Mouse (Mus musculus) neutrophil, adult 5-6 weeks (primary cell): ENCODE results near the gene Acly. TPM values are rescaled to one million over a fixed set of nuclear protein-coding genes. Genes with fewer than 3 reads are reported as not detected.
"Not testable (repeated sequence)": the region's sequence is repeated elsewhere in the genome, so short reads cannot be mapped to it uniquely, and the experiment has no call there.

Experiments used
- ATAC-seq: fragments of 151-379, 151-347 bp; 2 replicates; pipeline ENCODE4 v1.8.0; 2017; ENCODE audit warnings: mild to moderate bottlenecking, moderate TSS enrichment; ENCODE audit not compliant: insufficient number of reproducible peaks, poor library complexity, low FRiP score, severe bottlenecking; ENCODE audit errors: extremely low read depth
- total RNA-seq: library from RNA; stranded (forward); fragments of 200-1000 nt; gene quantifications from 2 replicates; pipeline ENCODE4 v1.2.3, GENCODE M21; 2017

The Acly gene
- total RNA-seq, 1 experiment from 2014 or later = 88.5 TPM

DNA sequence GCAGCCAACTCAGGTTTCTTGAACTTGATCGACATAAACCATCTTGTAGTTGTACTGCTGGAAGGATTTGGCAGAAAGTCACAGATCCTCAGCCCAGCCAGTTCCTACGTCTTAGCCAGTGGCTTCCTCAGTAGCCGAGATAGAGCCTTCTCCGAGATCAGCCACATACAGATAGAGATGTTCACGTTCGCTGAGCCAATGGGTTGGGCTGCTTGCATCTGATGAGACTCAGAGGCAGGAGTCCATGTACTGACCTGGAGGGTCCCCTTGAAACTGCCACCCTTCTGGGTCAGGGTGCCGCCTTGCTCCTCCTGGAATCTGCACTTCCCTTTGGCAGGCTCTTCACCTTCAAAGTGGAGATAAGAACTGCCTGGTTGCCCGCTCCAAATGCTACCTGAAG, 21.7 kb upstream of the Acly start:
- no peak for ATAC-seq

DNA sequence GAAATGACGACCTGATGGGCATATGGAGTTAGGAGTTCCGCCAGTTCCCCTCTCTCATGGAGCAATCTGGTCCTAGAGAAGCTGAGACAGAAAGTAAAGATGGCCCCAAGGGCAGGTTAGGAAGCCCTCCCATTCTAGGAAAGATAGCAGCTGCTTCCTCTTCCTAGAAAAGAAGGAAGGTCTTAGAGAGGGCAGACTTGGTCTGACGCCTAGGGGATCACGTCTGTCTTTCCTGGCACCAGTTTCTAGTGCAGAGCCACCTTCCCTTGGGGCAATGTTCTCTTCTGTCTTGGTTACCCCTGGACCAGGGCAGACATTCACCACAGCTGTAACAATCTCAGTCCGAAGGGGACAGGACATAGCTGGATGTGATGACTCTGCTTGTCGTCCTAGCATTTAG, 20.3 kb upstream of the Acly start:
- no peak for ATAC-seq

DNA sequence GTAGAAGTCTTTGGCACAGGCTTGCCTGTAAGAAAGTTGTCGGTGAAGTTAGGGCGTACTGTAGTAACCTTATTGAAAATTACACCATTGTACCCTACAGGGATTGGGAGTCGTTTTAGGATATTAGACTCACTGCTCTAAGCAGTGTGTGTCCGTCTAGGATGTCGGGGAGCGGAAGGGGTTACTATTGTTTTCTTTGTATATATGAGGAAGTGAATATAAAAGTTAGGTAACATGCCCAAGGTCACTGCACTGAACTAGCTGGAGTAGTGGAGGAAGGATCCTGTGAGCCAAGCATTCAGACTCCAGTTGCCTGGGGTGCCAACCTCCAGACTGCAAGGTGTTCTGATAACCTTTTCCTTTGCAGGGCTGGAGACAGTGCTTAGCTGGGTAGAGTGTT, 19.2 kb upstream of the Acly start:
- ATAC-seq = no peak

DNA sequence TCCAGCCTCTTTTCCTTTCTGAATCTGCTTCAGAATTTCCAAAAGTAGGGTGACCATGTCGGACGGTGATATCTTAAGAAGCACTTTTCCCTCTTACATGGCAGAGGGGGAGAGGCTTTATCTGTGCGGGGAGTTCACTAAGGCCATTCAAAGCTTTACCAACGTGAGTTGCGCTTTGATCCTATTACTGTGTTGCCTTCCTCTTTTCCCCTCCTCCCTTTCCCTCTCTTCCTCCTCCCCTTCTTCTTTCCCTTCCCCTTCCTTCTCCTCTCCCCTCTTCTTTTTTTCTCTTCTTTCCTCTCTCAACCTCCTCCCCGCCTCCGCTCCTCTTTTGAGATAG, 17.9 kb upstream of the Acly start:
- 0 out of 2 replicates have a peak, but pooled peaks have one; percentile 3 for ATAC-seq

DNA sequence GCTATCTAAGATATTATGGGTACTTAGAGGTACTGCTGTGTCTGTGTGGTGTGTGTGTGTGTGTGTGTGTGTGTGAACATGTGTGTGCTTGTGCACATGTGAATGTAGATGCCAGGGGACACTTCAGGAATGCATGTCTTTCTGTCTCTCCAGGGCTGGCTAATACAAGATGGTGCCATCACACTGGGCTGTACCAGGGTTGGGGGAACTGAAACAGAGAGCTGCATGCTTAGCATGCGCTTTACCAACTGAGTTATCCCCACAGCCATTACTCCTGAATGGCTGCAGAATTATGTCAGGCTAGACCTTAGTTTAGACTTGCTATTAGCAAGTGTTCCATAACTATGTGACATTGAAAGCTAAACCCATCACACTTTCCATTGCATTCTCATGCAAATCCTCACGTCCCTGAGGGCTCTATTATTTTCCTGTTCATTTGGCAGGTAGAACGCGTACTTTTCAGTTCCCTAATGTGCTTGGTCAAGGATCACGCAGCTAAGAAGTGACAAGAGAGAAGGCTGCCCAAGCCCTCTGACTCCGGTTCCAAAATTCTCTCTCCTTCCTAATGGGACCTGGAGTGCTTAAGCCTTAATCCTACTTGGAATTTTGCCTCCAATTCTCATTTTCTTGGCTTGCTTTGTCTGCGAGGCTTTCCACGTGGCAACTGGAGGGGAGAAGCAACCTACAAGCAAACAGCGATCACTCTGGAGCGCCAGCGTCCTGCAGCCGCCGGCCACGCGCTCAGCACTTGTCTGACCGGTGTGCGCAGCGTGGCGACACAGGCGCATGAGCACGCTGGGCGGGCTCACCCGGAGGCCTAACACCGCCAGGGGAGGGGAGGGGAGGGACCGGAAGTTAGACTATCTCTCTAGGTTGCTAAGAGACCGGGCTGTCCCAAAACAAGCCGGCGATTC, 17.3 kb upstream of the Acly start, which contains the start of gene Ttc25:
TSS of gene Ttc25 (plus strand) at position 776 of the 914 bp plus-strand sequence.
- peak; percentile 85 for ATAC-seq

- ATAC-seq = no peak
Measured at GRCm38 (mm10) chr11:100541577-100541976, 13.8 kb upstream of the Acly start.

GRCm38 (mm10) chr11:100540966-100541365, 13.2 kb upstream of the Acly start:
- no peak for ATAC-seq

DNA sequence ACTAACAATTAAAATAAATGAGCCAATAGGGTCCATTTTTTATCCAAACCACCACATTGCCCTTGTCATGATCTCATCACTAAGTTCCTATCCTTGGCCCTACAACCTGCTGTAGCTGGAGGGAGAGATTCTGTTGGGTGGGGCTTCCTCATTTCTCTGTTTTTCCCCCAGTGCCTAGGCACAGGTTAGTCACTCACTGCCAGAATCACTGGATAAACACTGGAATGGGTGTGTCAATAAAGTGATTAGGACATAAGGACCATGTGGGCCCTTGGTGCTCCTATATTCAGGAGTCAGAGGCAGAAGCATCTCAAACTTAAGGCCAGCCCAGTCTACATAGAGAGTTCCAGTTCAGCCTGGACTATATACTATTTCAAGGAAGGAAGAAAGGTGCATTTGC, 8.7 kb upstream of the Acly start:
- ATAC-seq = no peak

- ATAC-seq = no peak
Measured at GRCm38 (mm10) chr11:100535996-100536395, 8.2 kb upstream of the Acly start.

DNA sequence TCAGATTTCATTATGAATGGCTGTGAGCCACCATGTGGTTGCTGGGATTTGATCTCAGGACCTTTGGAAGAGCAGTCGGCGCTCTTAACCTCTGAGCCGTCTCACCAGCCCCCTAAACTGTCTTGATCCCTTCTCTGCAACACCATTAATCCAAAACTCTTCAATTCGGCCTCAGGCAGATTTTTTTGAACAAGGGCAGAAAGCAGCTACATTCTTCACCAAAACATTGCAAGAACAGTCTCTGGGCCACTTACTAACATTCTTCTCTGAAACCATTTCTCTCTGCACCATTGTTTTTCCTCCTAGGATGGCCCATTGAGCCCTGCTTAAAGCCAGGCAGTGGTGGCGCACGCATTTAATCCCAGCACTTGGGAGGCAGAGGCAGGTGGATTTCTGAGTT, 7.0 kb upstream of the Acly start:
- ATAC-seq = not testable (repeated sequence)

DNA sequence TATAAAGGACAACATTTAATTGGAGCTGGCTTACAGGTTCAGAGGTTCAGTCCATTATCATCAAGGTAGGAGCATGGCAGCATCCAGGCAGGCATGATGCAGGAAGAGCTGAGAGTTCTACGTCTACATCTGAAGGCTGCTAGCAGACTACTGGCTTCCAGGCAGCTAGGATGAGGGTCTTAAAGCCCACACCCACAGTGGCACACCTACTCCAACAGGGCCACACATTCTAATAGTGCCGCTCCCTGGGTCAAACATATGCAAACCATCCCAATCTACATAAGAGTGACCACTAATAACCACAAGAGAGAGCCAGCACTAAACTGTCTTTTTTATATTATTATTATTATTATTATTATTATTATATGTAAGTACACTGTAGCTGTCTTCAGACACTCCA, 6.6 kb upstream of the Acly start:
- ATAC-seq = not testable (repeated sequence)

- no peak for ATAC-seq
Measured at GRCm38 (mm10) chr11:100533871-100534270, 6.1 kb upstream of the Acly start.

- no peak for ATAC-seq
Measured at GRCm38 (mm10) chr11:100528375-100529165, 770 bp upstream of the Acly start.

DNA sequence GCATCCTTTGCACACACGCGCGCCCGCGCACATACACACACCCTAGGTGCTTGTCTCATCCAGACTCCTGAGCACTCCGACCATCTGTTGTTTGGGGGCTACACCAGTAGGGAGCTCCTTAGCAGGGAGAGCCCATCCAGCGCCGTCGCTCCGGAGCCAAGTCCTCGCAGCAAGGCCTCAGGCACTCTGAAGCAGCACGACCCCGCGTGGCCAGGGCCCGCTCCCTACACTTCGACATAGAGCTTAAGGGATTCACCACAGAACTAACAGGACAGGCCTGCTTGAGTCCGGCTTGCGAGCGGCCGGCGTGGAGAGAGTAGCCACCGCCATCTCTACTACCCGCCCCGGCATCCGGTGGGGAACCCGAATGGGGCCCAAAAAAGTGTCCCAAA, 738 bp downstream of the Acly start:
- ATAC-seq = no peak

GRCm38 (mm10) chr11:100526052-100526816, 1.6 kb downstream of the Acly start:
- no peak for ATAC-seq

DNA sequence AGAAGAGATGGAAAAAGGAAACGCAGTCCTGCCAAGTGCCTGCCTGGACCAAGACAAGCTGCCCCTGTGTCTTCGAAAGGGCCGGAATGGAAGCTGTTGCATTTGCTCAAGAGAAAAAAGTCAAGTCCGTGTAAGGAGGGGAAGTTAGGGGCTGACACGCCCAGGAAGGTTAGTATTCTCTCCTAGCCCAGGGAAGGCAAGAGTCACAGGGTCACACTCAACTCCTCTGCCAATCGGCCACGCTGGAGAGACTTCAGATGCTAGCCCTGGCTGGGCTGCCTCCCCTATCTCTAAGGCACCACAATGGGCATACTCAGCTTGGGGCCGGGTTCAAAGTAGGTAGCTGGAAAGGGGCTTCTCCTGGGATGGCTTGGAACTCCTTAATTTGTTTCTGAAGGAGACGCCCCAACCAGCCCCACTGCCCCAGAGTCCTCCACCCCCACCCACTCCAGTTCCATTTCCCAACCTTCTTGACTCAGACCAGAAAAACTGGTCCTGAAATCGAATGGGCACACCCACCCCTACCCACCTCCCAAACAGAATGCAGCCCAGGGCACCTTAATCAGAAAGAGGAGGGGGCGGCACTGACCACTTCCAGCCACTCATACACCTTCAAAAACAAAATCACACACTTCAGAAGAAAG, 2.7 kb downstream of the Acly start:
- no peak for ATAC-seq

- no peak for ATAC-seq
Measured at GRCm38 (mm10) chr11:100524358-100524757, 3.4 kb downstream of the Acly start.

- ATAC-seq = no peak
Measured at GRCm38 (mm10) chr11:100520838-100521237, 7.0 kb downstream of the Acly start.

DNA sequence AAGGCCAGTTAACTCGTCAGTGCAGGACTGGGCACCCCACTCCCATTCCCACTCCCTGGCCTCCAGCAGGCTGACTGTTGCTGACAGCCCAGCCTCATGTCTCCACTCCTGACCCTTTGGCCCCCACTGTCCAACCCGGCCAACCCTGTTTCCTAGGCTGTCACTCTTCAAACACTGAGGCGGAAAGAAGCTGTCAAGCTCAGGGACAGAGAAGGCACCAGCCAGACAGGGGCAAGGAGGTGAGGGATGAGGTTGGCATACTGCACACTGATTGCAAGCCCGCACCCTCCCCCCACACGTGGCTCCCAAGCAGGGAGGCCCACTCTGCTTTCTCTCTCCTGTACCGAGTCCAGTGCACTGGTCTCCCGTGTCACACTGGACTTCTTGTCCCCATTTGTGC, 8.6 kb downstream of the Acly start:
- no peak for ATAC-seq
